Mouse (Mus musculus) stomach, postnatal 0 days (tissue): ENCODE measurements around the gene Calml4.

Source experiments
- CTCF ChIP-seq: IDR thresholded peaks from 2 replicates; pipeline ENCODE4 v1.5.1; 2016; ENCODE audit warnings: antibody characterized with exemption, low read depth, mild to moderate bottlenecking, moderate library complexity
- EP300 ChIP-seq: optimal IDR thresholded peaks from 2 replicates; pipeline ENCODE3; 2016; ENCODE audit warnings: antibody characterized with exemption

- no peak for TF ChIP-seq CTCF
- TF ChIP-seq EP300, result no peak
Measured at GRCm38 (mm10) chr9:62817099-62817571, 40.7 kb upstream of the Calml4 start.
